Mouse (Mus musculus) mouse trophoblast stem cell (cell line): ENCODE data around the gene Pibf1.

Source experiments
- in situ Hi-C, 2 experiments: fragments of 300-500 bp; cut with MseI, MboI; formaldehyde crosslinking; loops; 2 replicates in 1 of 2; 3 replicates in 1 of 2; pipeline ENCODE4 v1.15.1; 2025

The Pibf1 gene

GRCm38 (mm10) chr14:99140036-99140435 lies 40.8 kb downstream of the Pibf1 start:
- in situ Hi-C loops: loop anchor here (25.0 kb wide), 1 partner anchor 747 kb away; no protein-coding TSS in a partner anchor

- in situ Hi-C loops: loop anchor here (25.0 kb wide), 1 partner anchor 745 kb away; no protein-coding TSS in a partner anchor
Measured at GRCm38 (mm10) chr14:99141786-99142633, 42.8 kb downstream of the Pibf1 start.

- in situ Hi-C loops: loop anchor here (25.0 kb wide), 1 partner anchor 740 kb away; no protein-coding TSS in a partner anchor
Measured at GRCm38 (mm10) chr14:99146841-99147240, 47.6 kb downstream of the Pibf1 start.

GRCm38 (mm10) chr14:99152683-99153082 lies 53.5 kb downstream of the Pibf1 start:
- in situ Hi-C loops: no loop called here

GRCm38 (mm10) chr14:99159940-99160339 lies 60.7 kb downstream of the Pibf1 start:
- in situ Hi-C loops: no loop called here

GRCm38 (mm10) chr14:99163051-99163450 lies 63.8 kb downstream of the Pibf1 start:
- in situ Hi-C loops: no loop called here

- in situ Hi-C loops: no loop called here
Measured at GRCm38 (mm10) chr14:99174138-99174745, 75.0 kb downstream of the Pibf1 start.

- in situ Hi-C loops: no loop called here
Measured at GRCm38 (mm10) chr14:99176559-99176958, 77.3 kb downstream of the Pibf1 start.

GRCm38 (mm10) chr14:99190153-99190790 lies 91.0 kb downstream of the Pibf1 start:
- in situ Hi-C loops: no loop called here

GRCm38 (mm10) chr14:99205865-99206264 lies 106.6 kb downstream of the Pibf1 start:
- in situ Hi-C loops: no loop called here

GRCm38 (mm10) chr14:99206591-99206990 lies 107.4 kb downstream of the Pibf1 start:
- in situ Hi-C loops: no loop called here

- in situ Hi-C loops: no loop called here
Measured at GRCm38 (mm10) chr14:99210431-99210830, 111.2 kb downstream of the Pibf1 start.

GRCm38 (mm10) chr14:99218396-99219012 lies 119.3 kb downstream of the Pibf1 start:
- in situ Hi-C loops: no loop called here

- in situ Hi-C loops: no loop called here
Measured at GRCm38 (mm10) chr14:99219757-99220171, 120.5 kb downstream of the Pibf1 start.

- in situ Hi-C loops: no loop called here
Measured at GRCm38 (mm10) chr14:99225929-99226328, 126.7 kb downstream of the Pibf1 start.

GRCm38 (mm10) chr14:99229071-99229780 lies 130.0 kb downstream of the Pibf1 start:
- in situ Hi-C loops: no loop called here

- in situ Hi-C loops: no loop called here
Measured at GRCm38 (mm10) chr14:99233056-99233455, 133.8 kb downstream of the Pibf1 start.

- in situ Hi-C loops: no loop called here
Measured at GRCm38 (mm10) chr14:99237115-99237514, 137.9 kb downstream of the Pibf1 start.

GRCm38 (mm10) chr14:99240563-99240962 lies 141.3 kb downstream of the Pibf1 start:
- in situ Hi-C loops: no loop called here

- in situ Hi-C loops: no loop called here
Measured at GRCm38 (mm10) chr14:99244508-99244907, 145.3 kb downstream of the Pibf1 start.

GRCm38 (mm10) chr14:99262026-99262425 lies 162.8 kb downstream of the Pibf1 start:
- in situ Hi-C loops: no loop called here
